Mouse (Mus musculus): ENCODE data around the gene Efnb2.

The Efnb2 gene

GRCm38 (mm10) chr8:8571625-8572215, 89.3 kb downstream of the Efnb2 start:
- DNase-seq (ENCODE audit: low read depth, low spot score): no peak

GRCm38 (mm10) chr8:8569280-8569679, 91.8 kb downstream of the Efnb2 start:
- no peak for DNase-seq (ENCODE audit: low read depth, low spot score)

- DNase-seq (ENCODE audit: low read depth, low spot score): no peak
Observed at GRCm38 (mm10) chr8:8568215-8568773, 92.7 kb downstream of the Efnb2 start.

Measured in A20 (cell line).